Mouse (Mus musculus) midbrain, embryonic 16.5 days (tissue): ENCODE results near the gene Sycp2l. TPM values are rescaled to one million over a fixed set of nuclear protein-coding genes. Genes with fewer than 3 reads are reported as not detected.
A peak's percentile ranks its signal among the peaks of the same experiment; 100 is the strongest.

Experiments
- ATAC-seq: fragments of 200-750 bp; cut with Nextera tagmentation; 2 replicates; pipeline ENCODE4 v1.8.0; 2017; ENCODE audit warnings: moderate TSS enrichment
- H3K27ac ChIP-seq: fragments of 300-500 bp; sonication (generic); 2 replicates; pipeline ENCODE4 v1.5.1; 2014; ENCODE audit warnings: mild to moderate bottlenecking, low read length, mixed read lengths
- H3K27me3 ChIP-seq: fragments of 300-500 bp; sonication (generic); 2 replicates; pipeline ENCODE4 v1.6.1; 2014; ENCODE audit warnings: low read depth, low read length, mixed read lengths; ENCODE audit not compliant: control insufficient read depth, insufficient read depth
- H3K36me3 ChIP-seq: fragments of 300-500 bp; sonication (generic); 2 replicates; pipeline ENCODE4 v1.6.1; 2014; ENCODE audit warnings: mild to moderate bottlenecking, low read length, moderate library complexity, mixed read lengths; ENCODE audit not compliant: control insufficient read depth, insufficient read depth
- H3K4me1 ChIP-seq: fragments of 300-500 bp; sonication (generic); 2 replicates; pipeline ENCODE4 v1.6.1; 2014; ENCODE audit warnings: mild to moderate bottlenecking, low read length, mixed read lengths; ENCODE audit not compliant: control insufficient read depth, insufficient read depth
- H3K4me2 ChIP-seq: fragments of 300-500 bp; sonication (generic); 2 replicates; pipeline ENCODE4 v1.6.1; 2014; ENCODE audit warnings: mild to moderate bottlenecking, low read length, mixed read lengths
- H3K4me3 ChIP-seq: fragments of 300-500 bp; sonication (generic); 2 replicates; pipeline ENCODE4 v1.5.1; 2014; ENCODE audit warnings: low read depth, mild to moderate bottlenecking, low read length, moderate library complexity, mixed read lengths
- H3K9ac ChIP-seq: fragments of 300-500 bp; sonication (generic); 2 replicates; pipeline ENCODE4 v1.6.1; 2014; ENCODE audit warnings: low read depth, low read length, mixed read lengths
- H3K9me3 ChIP-seq: fragments of 300-500 bp; sonication (generic); replicated peaks from 2 replicates; pipeline ENCODE4 v1.6.1; 2014; ENCODE audit warnings: mild to moderate bottlenecking, low read length, mixed read lengths; ENCODE audit not compliant: control insufficient read depth, poor library complexity, severe bottlenecking
- WGBS: fragments of 180-500 bp; shearing (Covaris S2); extraction: QIAGEN DNeasy Blood & Tissue Kit; methylation state at CpG from one replicate; pipeline ENCODE4 v1.1.7; 2014; 5-methylcytosine and 5-hydroxymethylcytosine counted together
- polyA plus RNA-seq: library from polyadenylated mRNA; unstranded; fragments of >200 nt; fragmentation: Nextera tagmentation; extraction: Ambion mirVana; gene quantifications from 2 replicates; pipeline ENCODE4 v1.2.1, GENCODE M21; 2015

Gene Sycp2l
- polyA plus RNA-seq, 1 experiment from 2014 or later: not detected

- H3K4me2 ChIP-seq: no peak overlapping the region
- no peak overlapping the region for H3K27ac ChIP-seq
- no peak overlapping the region for H3K4me3 ChIP-seq
- no peaks in the 10 kb centered on the region for H3K36me3 ChIP-seq
- no peak overlapping the region for H3K9ac ChIP-seq
- 75% methylated on average over 4 of the region's 4 CpGs for WGBS
- H3K9me3 ChIP-seq: no peaks in the 10 kb centered on the region
- H3K4me1 ChIP-seq: no peaks in the 10 kb centered on the region
- H3K27me3 ChIP-seq: no peaks in the 10 kb centered on the region
- ATAC-seq: no peak
Measured at GRCm38 (mm10) chr13:41211276-41211675, 97.2 kb downstream of the Sycp2l start.

- Histone ChIP-seq H3K4me1 (no peaks in the 10 kb centered on the region), H3K36me3 (no peaks in the 10 kb centered on the region), H3K9ac (no peak overlapping the region), H3K27ac (no peak overlapping the region), H3K4me2 (no peak overlapping the region), H3K27me3 (no peaks in the 10 kb centered on the region), H3K4me3 (no peak overlapping the region), H3K9me3 (no peaks in the 10 kb centered on the region)
- 74% methylated on average over 6 of the region's 6 CpGs for WGBS
- ATAC-seq: no peak
Measured at GRCm38 (mm10) chr13:41212558-41213322, 98.6 kb downstream of the Sycp2l start.

DNA sequence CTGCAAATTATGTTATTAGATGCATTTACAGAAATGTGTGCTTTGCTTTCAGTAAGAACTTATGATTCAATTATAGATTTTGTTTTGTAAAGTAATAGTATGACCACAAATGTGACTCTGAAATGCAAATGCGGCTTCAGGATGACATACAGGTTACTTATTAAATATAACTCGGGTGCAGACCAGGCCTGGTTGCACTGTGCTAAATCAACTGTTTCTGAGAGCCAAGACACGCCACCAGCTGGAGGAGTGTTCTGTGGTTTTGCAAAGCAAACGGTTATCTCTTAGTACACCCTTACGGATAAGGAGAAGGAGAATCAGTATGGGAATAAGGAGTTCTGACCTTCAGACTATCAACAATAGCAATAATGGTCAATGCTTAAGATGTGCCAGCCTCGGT, 101.6 kb downstream of the Sycp2l start:
- WGBS: 92% methylated on average over 6 of the region's 6 CpGs
- no peak overlapping the region for H3K4me2 ChIP-seq
- ATAC-seq: no peak

GRCm38 (mm10) chr13:41216236-41216635, 102.1 kb downstream of the Sycp2l start:
- Histone ChIP-seq H3K9me3 (no peaks in the 10 kb centered on the region; the same call in none of the 2 replicates), H3K4me1 (peaks cover 9% of the 10 kb centered on the region), H3K9ac (no peak overlapping the region), H3K4me3 (no peak overlapping the region), H3K4me2 (no peak overlapping the region), H3K27ac (no peak overlapping the region), H3K36me3 (no peaks in the 10 kb centered on the region), H3K27me3 (no peaks in the 10 kb centered on the region)
- WGBS: 70% methylated on average over 3 of the region's 3 CpGs
- no peak for ATAC-seq

More for the DNA sequence above, 101.6 kb downstream of the Sycp2l start:
- H3K36me3 ChIP-seq: no peaks in the 10 kb centered on the region
- no peak overlapping the region for H3K9ac ChIP-seq
- H3K27me3 ChIP-seq: no peaks in the 10 kb centered on the region
- H3K4me3 ChIP-seq: no peak overlapping the region
- H3K4me1 ChIP-seq: peaks cover 9% of the 10 kb centered on the region
- H3K27ac ChIP-seq: no peak overlapping the region
- no peaks in the 10 kb centered on the region; the same call in 1 of the 2 replicates for H3K9me3 ChIP-seq

DNA sequence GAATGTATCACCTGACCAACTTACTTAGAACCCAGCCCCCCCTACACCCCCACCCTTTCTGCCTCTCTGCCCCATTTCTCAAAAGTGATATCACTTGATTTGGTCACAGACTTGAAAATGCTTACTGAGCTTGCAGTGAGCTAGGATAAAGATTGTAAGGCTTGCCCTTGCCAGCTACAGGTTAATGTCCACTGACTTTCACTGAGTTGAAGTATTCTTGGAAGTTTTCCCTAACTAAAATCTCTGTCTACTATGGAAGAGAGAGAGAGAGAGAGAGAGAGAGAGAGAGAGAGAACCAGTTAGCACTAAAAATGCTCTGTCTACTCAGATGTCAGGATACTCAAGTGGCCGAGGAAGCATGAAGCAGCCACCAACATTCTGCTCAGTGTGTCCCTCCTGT, 104.9 kb downstream of the Sycp2l start:
- Histone ChIP-seq H3K36me3 (no peaks in the 10 kb centered on the region), H3K4me1 (peaks cover 9% of the 10 kb centered on the region), H3K4me3 (peak overlapping the region; percentile 85), H3K27ac (no peak overlapping the region), H3K27me3 (no peaks in the 10 kb centered on the region), H3K4me2 (peak overlapping the region; percentile 44), H3K9me3 (peaks cover 16% of the 10 kb centered on the region), H3K9ac (no peak overlapping the region)
- 10% methylated on average over 1 of the region's 1 CpGs for WGBS
- no peak for ATAC-seq

DNA sequence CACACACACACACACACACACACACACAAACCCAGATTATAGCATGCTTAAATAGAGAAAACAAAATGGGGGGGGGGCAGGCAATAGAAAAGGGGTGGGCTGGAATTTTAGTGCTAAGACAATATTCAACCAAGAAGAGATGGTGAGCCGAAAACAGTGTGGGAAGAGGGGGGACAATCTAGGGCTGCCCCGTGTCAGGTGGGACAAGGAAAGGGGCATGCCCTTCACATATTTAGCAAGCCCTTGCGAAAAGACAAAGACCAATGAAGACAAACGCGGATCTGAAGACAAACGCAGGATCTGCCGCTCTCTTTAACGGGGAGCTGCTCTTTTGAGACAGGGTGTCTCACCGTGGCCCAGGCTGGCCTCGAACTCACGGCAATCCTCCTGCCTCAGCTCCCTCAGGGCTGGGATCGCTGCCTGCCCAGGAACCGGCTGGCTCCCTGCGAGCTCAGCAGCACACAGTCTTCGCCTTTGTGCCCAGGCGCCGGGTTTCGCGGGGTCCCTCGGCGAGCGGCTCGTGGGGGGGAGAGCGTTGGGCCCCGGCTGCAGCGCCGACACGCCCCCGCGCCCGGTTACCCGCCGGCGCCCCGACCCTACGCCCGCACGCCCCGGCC, 105.7 kb downstream of the Sycp2l start:
- Histone ChIP-seq H3K9ac (peak overlapping the region; percentile 77), H3K4me2 (peak overlapping the region; percentile 44), H3K4me1 (peaks cover 9% of the 10 kb centered on the region), H3K36me3 (no peaks in the 10 kb centered on the region), H3K27ac (peak overlapping the region; percentile 76), H3K4me3 (peak overlapping the region; percentile 85), H3K27me3 (no peaks in the 10 kb centered on the region), H3K9me3 (peaks cover 16% of the 10 kb centered on the region)
- ATAC-seq: peak; percentile 86
- 2% methylated on average over 35 of the region's 39 CpGs for WGBS

GRCm38 (mm10) chr13:41220304-41220834, 106.3 kb downstream of the Sycp2l start, which contains the start of gene Elovl2:
Gene Elovl2, minus strand, starts transcription at chr13:41220405.
- Histone ChIP-seq H3K27me3 (no peaks in the 10 kb centered on the region), H3K4me1 (peaks cover 9% of the 10 kb centered on the region), H3K27ac (peak within 1 kb of the TSS; percentile 76), H3K9me3 (peaks cover 16% of the 10 kb centered on the region), H3K36me3 (no peaks in the 10 kb centered on the region), H3K9ac (peak within 1 kb of the TSS; percentile 77), H3K4me3 (peak within 1 kb of the TSS; percentile 85), H3K4me2 (peak within 1 kb of the TSS; percentile 44)
- peak; percentile 96 for ATAC-seq
- 2% methylated on average over 45 of the region's 77 CpGs for WGBS
